Mouse (Mus musculus) lung, adult 2 months (tissue): ENCODE data around the gene Cdh24. TPM values are rescaled to one million over a fixed set of nuclear protein-coding genes. Genes with fewer than 3 reads are reported as not detected.

Experiments used
- DNase-seq: peaks from one replicate; pipeline ENCODE4 v3.0.0; 2022
- H3K4me1 ChIP-seq: fragments of 200-500 bp; 2 replicates; pipeline ENCODE4 v1.6.1; 2011; ENCODE audit warnings: low read length; ENCODE audit not compliant: control insufficient read depth, insufficient read depth
- H3K4me3 ChIP-seq: fragments of 200-500 bp; replicated peaks from 2 replicates; pipeline ENCODE3; 2011; ENCODE audit warnings: low read depth, mild to moderate bottlenecking, control low read depth, low read length; ENCODE audit errors: extremely low read depth
- CTCF ChIP-seq: fragments of 200-500 bp; IDR thresholded peaks from 2 replicates; pipeline ENCODE4 v1.5.1; 2011; ENCODE audit warnings: mild to moderate bottlenecking, low read length, control low read depth; ENCODE audit not compliant: insufficient read depth
- POLR2A ChIP-seq: fragments of 200-500 bp; IDR thresholded peaks from 2 replicates; pipeline ENCODE4 v1.6.1; 2011; ENCODE audit warnings: low read depth, mild to moderate bottlenecking, control low read depth, low read length, borderline replicate concordance; ENCODE audit errors: extremely low read depth
- WGBS: fragments of 180-500 bp; shearing (Covaris S2); methylation state at CpG from one replicate; pipeline ENCODE4 v1.1.7; 2018; 5-methylcytosine and 5-hydroxymethylcytosine counted together
- polyA plus RNA-seq: library from polyadenylated mRNA; depleted of rRNA; stranded (reverse); fragments of >200 nt; gene quantifications from 2 replicates; pipeline ENCODE4 v1.2.3, GENCODE M21; 2012

Cdh24 gene
- polyA plus RNA-seq, 1 experiment = 2.8 TPM

GRCm38 (mm10) chr14:54610648-54611047 lies 30.5 kb downstream of the Cdh24 start:
- 81% methylated on average over 6 of the region's 6 CpGs for WGBS
- Histone ChIP-seq H3K4me1 (no peaks in the 10 kb centered on the region), H3K4me3 (no peak overlapping the region)
- no peak for TF ChIP-seq POLR2A
- TF ChIP-seq CTCF = no peak
- DNase-seq = no peak

GRCm38 (mm10) chr14:54609962-54610361 lies 31.2 kb downstream of the Cdh24 start:
- H3K4me1 ChIP-seq = no peaks in the 10 kb centered on the region
- 65% methylated on average over 4 of the region's 4 CpGs for WGBS
- H3K4me3 ChIP-seq = no peak overlapping the region
- no peak for TF ChIP-seq POLR2A
- TF ChIP-seq CTCF = peak; percentile 46; the same call in 1 of the 2 replicates
- DNase-seq = no peak

DNA sequence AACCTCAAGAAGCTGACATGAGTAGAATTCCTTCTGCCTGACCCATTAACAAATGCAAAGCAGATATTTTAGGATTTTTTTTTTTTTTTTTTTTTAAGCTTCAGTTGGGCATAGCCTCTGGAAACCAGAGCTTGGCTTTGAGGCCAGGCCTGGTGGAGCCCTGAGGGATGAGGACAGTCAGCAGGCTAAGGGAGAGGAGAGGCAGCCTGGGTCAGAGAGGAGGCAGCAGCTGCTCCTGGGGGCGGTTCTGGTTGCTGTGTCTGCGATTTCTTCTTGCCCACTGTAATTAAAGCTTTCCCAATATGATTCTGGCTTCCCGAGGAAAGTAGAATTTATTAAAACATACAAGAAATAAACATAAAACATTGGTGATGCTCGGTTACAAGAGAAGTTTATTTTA lies 31.9 kb downstream of the Cdh24 start:
- no peak for TF ChIP-seq CTCF
- no peak for TF ChIP-seq POLR2A
- 52% methylated on average over 4 of the region's 4 CpGs for WGBS
- Histone ChIP-seq H3K4me3 (no peak overlapping the region), H3K4me1 (no peaks in the 10 kb centered on the region)
- no peak for DNase-seq

GRCm38 (mm10) chr14:54607226-54607625 lies 33.9 kb downstream of the Cdh24 start:
- no peak overlapping the region for H3K4me3 ChIP-seq
- no peak for DNase-seq
- TF ChIP-seq CTCF (no peak), POLR2A (no peak)
- 54% methylated on average over 8 of the region's 8 CpGs for WGBS
- peaks cover 3% of the 10 kb centered on the region; the same call in 1 of the 2 replicates for H3K4me1 ChIP-seq

DNA sequence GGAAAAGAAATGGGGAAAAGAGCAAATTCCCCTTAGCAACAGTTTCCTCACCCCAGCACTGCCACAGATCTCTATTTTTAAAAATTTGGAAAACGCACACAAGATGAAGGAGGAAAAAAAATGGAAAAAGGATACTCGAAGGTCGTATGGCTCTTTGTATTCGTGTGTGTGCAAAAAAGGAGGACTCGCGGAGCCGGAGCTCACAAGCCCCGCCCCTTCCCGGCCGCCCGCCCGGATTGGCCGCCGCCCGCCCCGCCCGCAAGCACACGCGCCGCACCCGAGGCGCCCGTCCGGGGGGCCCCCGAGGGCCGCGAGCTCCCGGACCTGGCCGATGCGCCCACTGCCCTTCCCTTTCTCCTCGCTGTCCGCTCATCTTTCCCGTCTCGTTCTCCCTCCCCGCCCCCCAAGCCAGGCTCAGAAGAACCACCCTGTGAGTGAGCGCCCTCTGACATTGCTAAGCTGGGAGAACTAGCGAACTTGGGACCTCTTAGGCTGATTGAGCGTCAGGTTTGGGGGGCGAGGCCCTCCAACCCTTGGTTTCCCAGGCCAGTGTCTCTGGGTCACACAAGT lies 35.3 kb downstream of the Cdh24 start, which contains the start of gene 4931414P19Rik:
4931414P19Rik (minus strand) TSS at position 242 of the 570 bp plus-strand sequence.
- peaks cover 3% of the 10 kb centered on the region; the same call in 1 of the 2 replicates for H3K4me1 ChIP-seq
- no peak for TF ChIP-seq CTCF
- peak; percentile 54; the same call in 1 of the 2 replicates for TF ChIP-seq POLR2A
- WGBS = 0% methylated on average over 39 of the region's 39 CpGs
- DNase-seq = peak; percentile 77
- H3K4me3 ChIP-seq = peak within 1 kb of the TSS; percentile 98

DNA sequence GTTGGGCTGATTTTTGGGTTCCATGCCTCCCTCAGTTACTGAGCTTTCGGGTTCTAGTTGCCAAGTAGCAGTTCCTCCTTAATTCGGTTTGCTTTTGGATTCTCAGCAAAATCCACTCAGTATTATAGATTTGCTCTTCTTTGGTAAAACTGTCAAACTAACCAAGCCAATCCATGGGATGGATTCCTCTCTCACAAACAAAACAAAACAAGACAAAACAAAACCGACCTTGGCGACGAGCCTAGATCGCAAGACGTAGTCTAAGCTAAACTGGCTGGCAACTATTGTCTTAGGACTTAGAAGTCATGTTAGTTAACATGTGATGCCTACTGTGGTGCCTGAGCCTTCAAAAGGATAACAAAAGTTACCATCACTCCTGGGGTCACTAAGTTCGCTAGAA lies 37.5 kb downstream of the Cdh24 start:
- H3K4me3 ChIP-seq = peak overlapping the region; percentile 39
- H3K4me1 ChIP-seq = peaks cover 3% of the 10 kb centered on the region; the same call in 1 of the 2 replicates
- DNase-seq = no peak
- TF ChIP-seq POLR2A = no peak
- no peak for TF ChIP-seq CTCF
- WGBS = 82% methylated on average over 8 of the region's 8 CpGs

GRCm38 (mm10) chr14:54603038-54603654 lies 38.0 kb downstream of the Cdh24 start:
- H3K4me3 ChIP-seq = peak overlapping the region; percentile 83
- WGBS = under 1% methylated on average over 46 of the region's 46 CpGs
- peak; percentile 93 for DNase-seq

GRCm38 (mm10) chr14:54602613-54603012 lies 38.6 kb downstream of the Cdh24 start:
- DNase-seq = no peak
- WGBS = 32% methylated on average over 4 of the region's 4 CpGs
- no peak for TF ChIP-seq CTCF
- TF ChIP-seq POLR2A = no peak
- Histone ChIP-seq H3K4me1 (peaks cover 3% of the 10 kb centered on the region; the same call in 1 of the 2 replicates), H3K4me3 (no peak overlapping the region)

More at GRCm38 (mm10) chr14:54603038-54603654, 38.0 kb downstream of the Cdh24 start:
- no peak for TF ChIP-seq CTCF
- TF ChIP-seq POLR2A = peak; percentile 79
- peaks cover 3% of the 10 kb centered on the region; the same call in 1 of the 2 replicates for H3K4me1 ChIP-seq

- Histone ChIP-seq H3K4me1 (peaks cover 3% of the 10 kb centered on the region; the same call in 1 of the 2 replicates), H3K4me3 (no peak overlapping the region)
- DNase-seq = no peak
- TF ChIP-seq POLR2A = no peak
- TF ChIP-seq CTCF = no peak
- 61% methylated on average over 2 of the region's 2 CpGs for WGBS
These were observed 39.6 kb downstream of the Cdh24 start for GRCm38 (mm10) chr14:54601601-54602000.

DNA sequence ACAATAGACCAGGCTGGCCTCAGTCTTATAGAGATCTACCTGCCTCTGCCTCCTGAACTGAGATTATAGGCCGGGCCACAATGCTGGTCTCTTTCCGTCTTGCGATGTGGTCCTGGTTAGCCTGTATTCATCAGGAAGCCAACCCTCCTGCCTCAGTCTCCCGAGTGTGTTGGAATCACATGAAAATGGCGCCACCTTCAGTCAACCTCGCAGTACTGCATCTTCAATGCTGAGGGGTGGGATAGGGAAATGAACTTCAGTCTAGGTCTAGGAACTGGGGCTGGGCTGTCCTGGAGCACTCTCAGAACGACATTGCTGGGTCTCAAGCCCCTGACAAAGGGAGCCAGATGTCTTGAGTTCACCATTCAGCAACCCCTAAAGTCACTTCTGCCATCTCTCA lies 44.1 kb downstream of the Cdh24 start:
- H3K4me3 ChIP-seq = no peak overlapping the region
- H3K4me1 ChIP-seq = no peaks in the 10 kb centered on the region
- WGBS = 76% methylated on average over 7 of the region's 7 CpGs
- TF ChIP-seq CTCF = peak; percentile 58
- no peak for TF ChIP-seq POLR2A
- no peak for DNase-seq
